Mouse (Mus musculus): ENCODE data around the gene Ifitm10.
"Not testable (repeated sequence)": the region's sequence is repeated elsewhere in the genome, so short reads cannot be mapped to it uniquely, and the experiment has no call there.

DNA sequence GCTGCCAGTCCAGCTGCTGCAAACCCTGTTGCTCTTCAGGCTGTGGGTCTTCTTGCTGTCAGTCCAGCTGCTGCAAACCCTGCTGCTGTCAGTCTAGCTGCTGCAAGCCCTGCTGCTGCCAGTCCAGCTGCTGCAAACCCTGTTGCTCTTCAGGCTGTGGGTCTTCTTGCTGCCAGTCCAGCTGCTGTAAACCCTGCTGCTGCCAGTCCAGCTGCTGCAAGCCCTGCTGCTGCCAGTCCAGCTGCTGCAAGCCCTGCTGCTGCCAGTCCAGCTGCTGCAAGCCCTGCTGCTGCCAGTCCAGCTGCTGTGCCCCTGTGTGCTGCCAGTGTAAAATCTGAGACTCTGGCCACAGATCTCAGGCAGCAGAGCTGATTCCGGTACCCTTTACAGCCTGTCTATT is 69.6 kb downstream of the Ifitm10 start:
- TF ChIP-seq CTCF (IDR thresholded peaks at IDR 0.05; ENCODE audit: control insufficient read depth, insufficient read depth, insufficient replicate concordance, low read depth, low read length); POLR2A (IDR thresholded peaks at IDR 0.05; ENCODE audit: control insufficient read depth, low read depth, low read length): not testable (repeated sequence)

All from testis, adult 2 months (tissue).